Mouse (Mus musculus) brain, adult 10 weeks (tissue): Measurements from ENCODE around the gene S100a6. TPM values are rescaled to one million over a fixed set of nuclear protein-coding genes. Genes with fewer than 3 reads are reported as not detected.

Experiments
- polyA plus RNA-seq: library from polyadenylated mRNA; stranded (reverse); fragments of 350-450 nt; fragmentation: Illumina TruSeq; extraction: RNeasy Lipid Tissue Mini Kit (QIAGEN cat#74804); gene quantifications from one replicate; pipeline ENCODE4 v1.2.3, GENCODE M21; 2015; ENCODE audit warnings: low read depth, low replicate concordance

The S100a6 gene
- 43.2 TPM for polyA plus RNA-seq

GRCm38 (mm10) chr3:90612728-90613291 is at the start of gene S100a6:
Gene S100a6, plus strand, starts transcription at chr3:90612882.

GRCm38 (mm10) chr3:90589947-90590346 is 22.7 kb upstream of the S100a6 start, which contains the start of gene S100a2:
Gene S100a2, plus strand, starts transcription at chr3:90590247.

GRCm38 (mm10) chr3:90601486-90602110 is 11.1 kb upstream of the S100a6 start, which contains the start of gene Gm42674:
Gene Gm42674, plus strand, starts transcription at chr3:90601904.

GRCm38 (mm10) chr3:90603623-90604022 is 9.1 kb upstream of the S100a6 start, which contains the start of gene S100a4:
Gene S100a4, plus strand, starts transcription at chr3:90603771.

GRCm38 (mm10) chr3:90608223-90608622 is 4.5 kb upstream of the S100a6 start, which contains the start of gene S100a5:
Gene S100a5, plus strand, starts transcription at chr3:90608523.

GRCm38 (mm10) chr3:90653717-90654116 is 41.0 kb downstream of the S100a6 start, which contains the start of gene S100a7a:
Gene S100a7a, plus strand, starts transcription at chr3:90654017.

GRCm38 (mm10) chr3:90668846-90669245 is 56.2 kb downstream of the S100a6 start, which contains the start of gene S100a8:
Gene S100a8, plus strand, starts transcription at chr3:90668978.

Other genes with a start within 250 kb of the S100a6 start
- 5.1 TPM for gene Slc27a3, start 222.9 kb upstream of the S100a6 start, polyA plus RNA-seq
- 40.2 TPM for gene Ints3, start 179.3 kb upstream of the S100a6 start, polyA plus RNA-seq
- gene Npr1, start 147.0 kb upstream of the S100a6 start, polyA plus RNA-seq: 2.9 TPM
- 126 TPM for gene Ilf2, start 136.8 kb upstream of the S100a6 start, polyA plus RNA-seq
- 69.1 TPM for gene Snapin, start 121.8 kb upstream of the S100a6 start, polyA plus RNA-seq
- 185 TPM for gene Chtop, start 103.4 kb upstream of the S100a6 start, polyA plus RNA-seq
- 248 TPM for gene S100a1, start 98.5 kb upstream of the S100a6 start, polyA plus RNA-seq
- gene S100a13, start 98.4 kb upstream of the S100a6 start, polyA plus RNA-seq: 69.5 TPM
- not detected for gene S100a14, start 86.0 kb upstream of the S100a6 start, polyA plus RNA-seq
- 176 TPM for gene S100a16, start 75.6 kb upstream of the S100a6 start, polyA plus RNA-seq
- gene S100a3, start 52.3 kb upstream of the S100a6 start, polyA plus RNA-seq: 2.3 TPM
- not detected for gene S100a2, start 22.6 kb upstream of the S100a6 start, polyA plus RNA-seq
- not detected for gene Gm42674, start 11.0 kb upstream of the S100a6 start, polyA plus RNA-seq
- 12.5 TPM for gene S100a4, start 9.1 kb upstream of the S100a6 start, polyA plus RNA-seq
- gene S100a5, start 4.4 kb upstream of the S100a6 start, polyA plus RNA-seq: not detected
- gene S100a7a, start 41.1 kb downstream of the S100a6 start, polyA plus RNA-seq: not detected
- 4.9 TPM for gene S100a8, start 56.1 kb downstream of the S100a6 start, polyA plus RNA-seq
- 7.0 TPM for gene S100a9, start 82.8 kb downstream of the S100a6 start, polyA plus RNA-seq
- not detected for gene Pglyrp4, start 114.0 kb downstream of the S100a6 start, polyA plus RNA-seq
- not detected for gene Gm5849, start 165.0 kb downstream of the S100a6 start, polyA plus RNA-seq